Mouse (Mus musculus): Measurements from ENCODE around the gene Psmd10. TPM values are rescaled to one million over a fixed set of nuclear protein-coding genes. Genes with fewer than 3 reads are reported as not detected.

Psmd10 gene
- total and polyA plus RNA-seq, 3 experiments: 48.8 to 53.2 TPM; not detected in 1

DNA sequence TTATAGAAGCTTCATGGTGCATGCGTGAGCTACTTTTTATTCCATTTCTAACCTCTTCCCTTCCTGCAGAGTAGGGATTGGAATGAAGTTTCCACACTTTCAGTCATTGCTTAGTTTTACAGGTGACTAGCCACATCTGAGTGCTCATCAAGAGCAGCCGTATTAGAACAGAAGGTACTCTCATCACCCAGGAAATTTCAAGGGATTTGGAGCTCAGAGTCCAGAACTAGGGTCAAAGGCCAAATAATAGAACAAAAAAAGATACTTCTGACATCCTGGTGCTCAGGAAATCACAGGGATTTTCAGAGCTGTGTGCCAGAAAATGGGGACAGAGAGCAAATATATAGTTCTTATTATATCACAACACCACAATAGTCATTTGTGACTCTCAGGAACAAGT lies 28.7 kb upstream of the Psmd10 start:
- Histone ChIP-seq H3K4me1 (ENCODE audit: control insufficient read depth in 1 of 2, insufficient read depth in 2 of 2, low read length in 2 of 2) (peaks cover 5 to 16% of the 10 kb centered on the region in 2 experiments), H3K9me3 (replicated peaks; ENCODE audit: insufficient read depth, low read length) (no peaks in the 10 kb centered on the region), H3K36me3 (ENCODE audit: control insufficient read depth in 1 of 2, insufficient read depth in 2 of 2, low read length in 2 of 2) (peaks cover 0 to 22% of the 10 kb centered on the region in 2 experiments; a peak in 3 of 4 replicates), H3K79me2 (ENCODE audit: control insufficient read depth, insufficient read depth, low read length, poor library complexity) (no peaks in the 10 kb centered on the region), H3K27ac (ENCODE audit: control insufficient read depth, low read depth, low read length) (no peak overlapping the region), H3K4me3 (ENCODE audit: control insufficient read depth in 1 of 2, insufficient read depth in 1 of 2, low read depth in 2 of 2, low read length in 2 of 2) (no peak overlapping the region), H3K27me3 (ENCODE audit: control insufficient read depth in 1 of 2, insufficient read depth in 2 of 2, low read length in 2 of 2) (no peaks in the 10 kb centered on the region), H3K9ac (ENCODE audit: control insufficient read depth, low read depth, low read length, poor library complexity, severe bottlenecking) (no peak overlapping the region)
- no peak for TF ChIP-seq ZKSCAN1 (IDR thresholded peaks at IDR 0.05; ENCODE audit: low read depth, low read length)
- no peak for TF ChIP-seq MXI1 (IDR thresholded peaks at IDR 0.05; ENCODE audit: low read depth, low read length)
- no peak for TF ChIP-seq MAZ (IDR thresholded peaks at IDR 0.05; ENCODE audit: low read depth, low read length)
- TF ChIP-seq ELF1 (IDR thresholded peaks at IDR 0.05; ENCODE audit: low read depth, low read length): no peak
- no peak for TF ChIP-seq TBP (IDR thresholded peaks at IDR 0.05; ENCODE audit: low read depth, low read length)
- TF ChIP-seq POLR2A (IDR thresholded peaks at IDR 0.05; ENCODE audit: control insufficient read depth in 1 of 2, insufficient read depth in 1 of 2, low read depth in 1 of 2, low read length in 2 of 2, poor library complexity in 1 of 2): no peak
- no peak for TF ChIP-seq USF2 (IDR thresholded peaks at IDR 0.05; ENCODE audit: borderline replicate concordance in 1 of 2, insufficient read depth in 1 of 2, low read depth in 1 of 2, low read length in 2 of 2)
- no peak for TF ChIP-seq USF1 (IDR thresholded peaks at IDR 0.05; ENCODE audit: low read depth, low read length)
- no peak for TF ChIP-seq RAD21 (IDR thresholded peaks at IDR 0.05; ENCODE audit: low read depth, low read length)
- no peak for TF ChIP-seq POLR2AphosphoS5 (IDR thresholded peaks at IDR 0.05; ENCODE audit: borderline replicate concordance, low read depth, low read length)
- TF ChIP-seq EP300 (IDR thresholded peaks at IDR 0.05; ENCODE audit: low read depth in 1 of 2, low read length in 2 of 2): no peak
- TF ChIP-seq TAL1 (IDR thresholded peaks at IDR 0.05; ENCODE audit: low read length): no peak
- no peak for TF ChIP-seq MYB (IDR thresholded peaks at IDR 0.05; ENCODE audit: low read depth, low read length)
- DNase-seq (ENCODE audit: low read depth, low spot score): no peak

DNA sequence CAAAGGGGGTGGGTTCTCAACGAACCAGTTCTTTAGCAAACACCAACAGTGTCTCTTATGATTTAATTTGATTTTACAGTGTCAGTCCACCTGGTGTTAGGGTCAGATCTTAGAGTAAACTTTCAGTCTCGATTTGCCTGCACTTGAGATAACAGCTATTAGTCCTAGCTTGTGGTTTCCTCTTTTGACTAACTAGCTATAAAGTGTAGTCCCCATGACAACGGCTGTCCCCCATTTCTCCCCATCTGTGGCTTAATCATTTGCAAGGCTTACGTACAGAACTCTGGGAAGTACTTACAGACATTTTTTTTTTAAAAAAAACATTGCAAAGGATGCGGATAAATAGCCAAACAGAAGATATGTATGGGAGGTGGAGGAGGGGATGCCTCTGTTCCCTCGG lies 28.3 kb upstream of the Psmd10 start:
- peak; percentile 85 for DNase-seq (ENCODE audit: low read depth, low spot score)
- peaks cover 6 to 19% of the 10 kb centered on the region in 2 experiments for H3K4me1 ChIP-seq (ENCODE audit: control insufficient read depth in 1 of 2, insufficient read depth in 2 of 2, low read length in 2 of 2)
- no peaks in the 10 kb centered on the region for H3K9me3 ChIP-seq (replicated peaks; ENCODE audit: insufficient read depth, low read length)
- no peaks in the 10 kb centered on the region for H3K27me3 ChIP-seq (ENCODE audit: control insufficient read depth in 1 of 2, insufficient read depth in 2 of 2, low read length in 2 of 2)
- H3K9ac ChIP-seq (ENCODE audit: control insufficient read depth, low read depth, low read length, poor library complexity, severe bottlenecking): no peak overlapping the region
- peaks cover 0 to 25% of the 10 kb centered on the region in 2 experiments; a peak in 3 of 4 replicates for H3K36me3 ChIP-seq (ENCODE audit: control insufficient read depth in 1 of 2, insufficient read depth in 2 of 2, low read length in 2 of 2)
- no peak overlapping the region for H3K4me3 ChIP-seq (ENCODE audit: control insufficient read depth in 1 of 2, insufficient read depth in 1 of 2, low read depth in 2 of 2, low read length in 2 of 2)
- no peaks in the 10 kb centered on the region for H3K79me2 ChIP-seq (ENCODE audit: control insufficient read depth, insufficient read depth, low read length, poor library complexity)
- no peak overlapping the region for H3K27ac ChIP-seq (ENCODE audit: control insufficient read depth, low read depth, low read length)
- TF ChIP-seq EP300 (IDR thresholded peaks at IDR 0.05; ENCODE audit: low read depth in 1 of 2, low read length in 2 of 2) (peak; percentile 54 to 69; a peak in 2 of 4 replicates), GABPA (IDR thresholded peaks at IDR 0.05; ENCODE audit: low read depth, low read length) (no peak), BHLHE40 (IDR thresholded peaks at IDR 0.05; ENCODE audit: borderline replicate concordance, low read depth, low read length) (no peak), TAL1 (IDR thresholded peaks at IDR 0.05; ENCODE audit: low read length) (peak; percentile 49), POLR2AphosphoS2 (IDR thresholded peaks at IDR 0.05; ENCODE audit: low read length) (no peak), USF1 (IDR thresholded peaks at IDR 0.05; ENCODE audit: low read depth, low read length) (no peak), CTCF (IDR thresholded peaks at IDR 0.05 in 2 of 3, conservative IDR thresholded peaks at IDR 0.05 in 1 of 3; ENCODE audit: control insufficient read depth in 1 of 3, insufficient read depth in 1 of 3, low read depth in 2 of 3, low read length in 3 of 3, poor library complexity in 1 of 3, severe bottlenecking in 1 of 3) (no peak), TBP (IDR thresholded peaks at IDR 0.05; ENCODE audit: low read depth, low read length) (no peak), RCOR1 (IDR thresholded peaks at IDR 0.05; ENCODE audit: low read depth, low read length) (peak; percentile 92), ELF1 (IDR thresholded peaks at IDR 0.05; ENCODE audit: low read depth, low read length) (no peak), ETS1 (IDR thresholded peaks at IDR 0.05; ENCODE audit: low read depth, low read length) (peak; percentile 45; the same call in 1 of the 2 replicates), MAX (IDR thresholded peaks at IDR 0.05; ENCODE audit: low read length) (no peak), ZC3H11A (IDR thresholded peaks at IDR 0.05; ENCODE audit: low read depth, low read length) (no peak), ZNF384 (IDR thresholded peaks at IDR 0.05; ENCODE audit: low read depth, low read length) (peak; percentile 70), MYC (IDR thresholded peaks at IDR 0.05; ENCODE audit: low read depth, low read length) (no peak), RAD21 (IDR thresholded peaks at IDR 0.05; ENCODE audit: low read depth, low read length) (no peak), NELFE (IDR thresholded peaks at IDR 0.05; ENCODE audit: low read depth, low read length) (no peak), SIN3A (IDR thresholded peaks at IDR 0.05; ENCODE audit: low read length) (no peak), USF2 (IDR thresholded peaks at IDR 0.05; ENCODE audit: borderline replicate concordance in 1 of 2, insufficient read depth in 1 of 2, low read depth in 1 of 2, low read length in 2 of 2) (no peak), UBTF (IDR thresholded peaks at IDR 0.05; ENCODE audit: borderline replicate concordance, insufficient read depth, low read depth, low read length) (no peak), POLR2A (IDR thresholded peaks at IDR 0.05; ENCODE audit: control insufficient read depth in 1 of 2, insufficient read depth in 1 of 2, low read depth in 1 of 2, low read length in 2 of 2, poor library complexity in 1 of 2) (no peak), ZMIZ1 (IDR thresholded peaks at IDR 0.05; ENCODE audit: low read depth, low read length) (no peak), MEF2A (IDR thresholded peaks at IDR 0.05; ENCODE audit: extremely low read depth, insufficient replicate concordance, low read depth, low read length, poor library complexity, severe bottlenecking) (no peak), ZKSCAN1 (IDR thresholded peaks at IDR 0.05; ENCODE audit: low read depth, low read length) (no peak), CHD2 (IDR thresholded peaks at IDR 0.05; ENCODE audit: low read length) (no peak), MAFK (IDR thresholded peaks at IDR 0.05; ENCODE audit: borderline replicate concordance, low read depth, low read length) (no peak)
